Mouse (Mus musculus): Measurements from ENCODE around the gene Ttll5. TPM values are rescaled to one million over a fixed set of nuclear protein-coding genes. Genes with fewer than 3 reads are reported as not detected.

Gene Ttll5
- total RNA-seq, 2 experiments from 2014 or later, result 23.2 to 23.6 TPM

GRCm38 (mm10) chr12:86088042-86088441 is 263.6 kb downstream of the Ttll5 start:
- DNase-seq (ENCODE audit: low spot score in 2 of 2), result no peak

DNA sequence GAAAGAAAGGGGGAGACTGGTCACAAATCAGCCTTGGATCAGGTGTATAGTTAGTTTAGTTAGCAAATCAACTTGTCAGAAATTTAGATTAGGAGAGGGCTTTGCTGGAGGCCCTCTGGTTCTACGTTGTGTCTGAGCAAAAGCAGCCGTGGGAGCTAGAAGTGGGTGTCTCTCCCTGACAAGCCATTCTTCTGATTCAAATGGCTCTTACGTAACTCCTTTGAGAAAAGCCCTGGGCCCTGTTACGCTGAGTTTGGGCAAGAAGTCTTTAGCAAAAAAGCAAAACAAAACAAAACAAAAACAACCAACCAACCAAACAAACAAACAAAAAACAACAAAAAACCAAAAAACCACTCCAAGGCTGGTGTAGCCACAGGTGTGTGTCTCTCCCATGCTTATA is 266.3 kb downstream of the Ttll5 start:
- DNase-seq (ENCODE audit: low spot score in 2 of 2), result no peak

DNA sequence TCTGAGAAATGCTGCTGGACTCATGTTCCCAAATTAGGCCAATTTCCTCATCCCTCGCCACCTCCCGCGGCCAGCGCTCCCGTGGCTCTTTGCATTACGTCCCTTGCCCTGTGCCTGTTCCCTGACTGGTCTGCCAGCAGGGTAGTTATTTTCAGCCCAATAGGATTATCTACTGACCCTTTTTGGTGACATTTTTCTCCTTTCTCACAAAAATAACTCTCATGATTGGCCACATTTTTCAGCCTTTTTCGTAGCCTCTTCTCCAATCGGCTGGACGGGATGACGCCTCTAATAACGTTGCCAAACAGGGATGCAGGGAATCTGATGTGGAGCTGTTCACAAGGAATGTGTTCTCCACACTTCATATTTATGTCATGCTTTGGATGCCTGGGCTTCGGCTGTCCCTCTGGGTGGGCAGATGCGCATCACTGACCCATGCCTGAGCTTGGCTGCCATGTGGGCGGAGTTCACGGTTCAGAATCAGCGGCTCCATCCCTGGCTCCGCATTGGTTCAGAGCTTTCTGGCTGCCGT is 267.2 kb downstream of the Ttll5 start:
- no peak for DNase-seq (ENCODE audit: low spot score in 2 of 2)

DNA sequence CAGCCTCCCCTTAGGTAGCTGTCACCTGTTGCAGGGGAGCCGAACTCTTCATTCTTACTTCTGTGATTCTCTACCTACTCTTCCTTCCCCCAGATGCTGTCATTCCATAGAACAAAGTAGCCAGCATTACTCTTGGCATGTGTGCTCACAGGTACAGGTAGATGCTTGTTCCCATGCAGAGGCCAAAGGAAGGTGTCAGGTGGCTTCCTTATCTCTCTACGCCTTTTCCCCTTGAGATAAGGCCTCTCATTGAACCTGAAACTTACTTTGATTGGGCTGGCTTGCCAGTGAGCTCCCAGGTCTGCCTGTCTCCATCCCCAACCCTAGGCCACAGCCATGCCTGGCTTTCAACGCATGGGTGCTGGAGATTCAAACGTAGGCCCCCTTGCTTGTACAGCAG is 269.6 kb downstream of the Ttll5 start:
- no peak for DNase-seq (ENCODE audit: low spot score in 2 of 2)

GRCm38 (mm10) chr12:86095806-86096205 is 271.3 kb downstream of the Ttll5 start:
- DNase-seq (ENCODE audit: low spot score in 2 of 2), result no peak

- no peak for DNase-seq (ENCODE audit: low spot score in 2 of 2)
Measured at GRCm38 (mm10) chr12:86097781-86098180, 273.3 kb downstream of the Ttll5 start.

DNA sequence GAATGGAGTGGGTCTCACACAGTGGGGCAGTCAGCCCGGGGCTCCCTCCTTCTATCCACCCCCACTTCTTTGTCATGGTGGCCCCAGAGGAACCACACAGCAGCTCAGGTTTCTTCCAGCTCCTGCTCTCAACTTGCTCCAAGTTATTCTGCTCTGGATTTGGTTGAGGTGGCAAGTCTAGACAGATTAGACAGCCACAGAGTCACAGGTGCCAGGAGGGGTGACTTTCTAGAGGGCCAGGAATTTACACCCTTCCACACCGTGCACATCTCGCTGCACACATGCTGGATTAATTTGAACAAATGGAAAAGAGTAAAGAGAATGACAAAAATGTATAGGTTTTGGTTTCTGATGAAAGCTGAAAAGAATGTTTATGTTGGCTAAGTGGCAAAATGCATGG is 276.3 kb downstream of the Ttll5 start:
- no peak for DNase-seq (ENCODE audit: low spot score in 2 of 2)

GRCm38 (mm10) chr12:86102686-86103085 is 278.2 kb downstream of the Ttll5 start:
- DNase-seq (ENCODE audit: low spot score in 2 of 2), result no peak

DNA sequence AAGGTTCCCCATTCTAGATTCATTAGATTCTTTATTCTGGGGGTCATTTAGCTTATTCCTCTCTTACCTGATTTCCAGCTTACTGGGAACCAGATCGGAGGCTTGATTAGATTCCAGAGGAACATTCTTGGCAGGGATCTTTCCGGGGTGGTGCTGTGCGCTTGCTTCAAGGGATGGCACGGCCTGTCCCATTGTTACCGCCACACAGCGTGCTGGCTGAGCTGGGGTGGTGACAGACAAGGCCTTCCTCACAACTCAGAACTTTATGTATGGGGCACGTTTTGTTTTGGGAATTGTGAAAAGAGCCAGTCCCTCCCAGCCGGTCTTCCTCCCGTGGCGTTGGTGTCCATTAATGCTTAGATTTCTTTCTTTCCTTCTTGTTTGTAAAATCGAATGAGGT is 278.9 kb downstream of the Ttll5 start:
- no peak for DNase-seq (ENCODE audit: low spot score in 2 of 2)

DNA sequence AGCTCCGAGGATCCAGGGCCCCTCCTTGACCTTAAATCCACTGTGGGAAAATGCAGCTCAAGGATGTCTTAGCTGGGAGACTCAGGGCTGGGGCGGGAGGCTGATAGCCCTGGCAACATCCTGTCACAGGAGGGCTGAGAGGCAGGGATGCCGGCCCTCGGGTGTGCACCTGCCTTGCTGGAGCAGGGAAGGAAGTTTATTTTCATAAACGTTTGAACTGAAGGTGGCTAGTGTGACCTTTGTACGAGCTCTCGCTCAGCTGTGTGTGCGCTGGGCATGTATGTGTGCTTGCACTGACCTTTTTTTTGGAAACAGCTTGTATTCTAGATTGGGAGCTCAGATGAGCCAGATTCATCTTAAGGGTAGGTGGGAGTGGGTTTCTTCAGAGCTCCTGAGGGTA is 279.4 kb downstream of the Ttll5 start:
- DNase-seq (ENCODE audit: low spot score in 2 of 2), result no peak

GRCm38 (mm10) chr12:86104297-86104696 is 279.8 kb downstream of the Ttll5 start:
- no peak for DNase-seq (ENCODE audit: low spot score in 2 of 2)

- no peak for DNase-seq (ENCODE audit: low spot score in 2 of 2)
Measured at GRCm38 (mm10) chr12:86105546-86105945, 281.1 kb downstream of the Ttll5 start.

DNA sequence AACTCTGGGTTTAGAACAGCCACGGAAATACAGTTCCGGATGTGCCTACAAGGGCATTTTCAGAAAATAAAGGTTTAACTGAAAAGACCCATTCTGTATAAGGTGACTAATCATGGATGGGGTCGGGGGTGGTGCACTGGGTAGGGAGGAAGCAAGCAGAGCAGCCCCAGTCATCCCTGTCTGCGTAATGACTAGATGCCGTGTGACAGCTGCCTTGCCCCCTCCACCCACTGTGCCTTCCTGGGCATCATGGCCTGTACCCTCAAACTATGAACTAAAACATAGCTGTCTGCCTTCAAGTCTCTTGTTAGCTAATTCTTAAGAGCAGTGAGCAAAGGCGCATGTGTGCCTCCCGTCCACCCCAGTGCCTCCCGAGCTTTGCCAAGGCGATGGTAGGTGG is 281.6 kb downstream of the Ttll5 start:
- no peak for DNase-seq (ENCODE audit: low spot score in 2 of 2)

- no peak for DNase-seq (ENCODE audit: low spot score in 2 of 2)
Measured at GRCm38 (mm10) chr12:86107645-86108044, 283.2 kb downstream of the Ttll5 start.

DNA sequence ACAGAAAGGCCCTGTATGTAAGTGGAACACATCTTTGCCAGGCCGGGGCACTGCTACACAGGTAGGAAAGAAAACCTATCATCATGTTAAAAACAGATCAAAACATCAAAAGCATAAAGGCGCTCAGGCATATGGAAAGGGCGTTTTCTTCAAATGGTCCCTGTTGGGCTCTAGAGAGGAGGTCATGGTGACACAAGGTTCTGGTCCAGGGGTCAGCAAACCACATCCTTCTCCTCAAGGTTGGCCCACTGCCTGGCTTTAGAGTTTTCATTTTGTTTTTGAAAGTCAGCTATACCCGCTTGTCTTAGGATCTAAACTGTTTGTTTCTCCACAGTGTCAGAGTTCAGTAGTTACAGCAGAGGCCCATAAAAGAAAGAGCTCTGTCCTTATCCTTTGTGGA is 285.1 kb downstream of the Ttll5 start:
- DNase-seq (ENCODE audit: low spot score in 2 of 2), result no peak

- no peak for DNase-seq (ENCODE audit: low spot score in 2 of 2)
Measured at GRCm38 (mm10) chr12:86110637-86111036, 286.2 kb downstream of the Ttll5 start.

Other genes with a start within 250 kb of the Ttll5 start
- gene Jdp2, start 225.6 kb upstream of the Ttll5 start, total RNA-seq (2021), result 10 to 100 TPM; 22.6 to 23.0 TPM
- 1 to 10 TPM in 1 of 2 experiments, under 1 TPM in 1; 0.87 to 1.2 TPM for gene Batf, start 138.0 kb upstream of the Ttll5 start, total RNA-seq (2021)
- gene Flvcr2, start 78.1 kb upstream of the Ttll5 start, total RNA-seq (2021), result 1 to 10 TPM; 6.3 to 7.3 TPM
- 10 to 100 TPM; 41.3 to 44.4 TPM for gene Erg28, start 109 bp upstream of the Ttll5 start, total RNA-seq (2021)

Data from adrenal gland, postnatal 4 days (tissue).